Mouse (Mus musculus) stomach, embryonic 15.5 days (tissue): ENCODE results near the gene Mcee. TPM values are rescaled to one million over a fixed set of nuclear protein-coding genes. Genes with fewer than 3 reads are reported as not detected.

ENCODE experiments used
- ATAC-seq: fragments of 200-750 bp; cut with Nextera tagmentation; 2 replicates; pipeline ENCODE4 v1.8.0; 2017; ENCODE audit warnings: low read depth, moderate number of reproducible peaks, moderate TSS enrichment; ENCODE audit not compliant: insufficient read depth, low FRiP score
- H3K27ac ChIP-seq: fragments of 300-500 bp; sonication (generic); 2 replicates; pipeline ENCODE4 v1.5.1; 2015; ENCODE audit warnings: mild to moderate bottlenecking, inconsistent platforms
- H3K27me3 ChIP-seq: fragments of 300-500 bp; sonication (generic); replicated peaks from 2 replicates; pipeline ENCODE4 v1.6.1; 2015; ENCODE audit warnings: inconsistent platforms
- H3K36me3 ChIP-seq: fragments of 300-500 bp; sonication (generic); 2 replicates; pipeline ENCODE4 v1.6.1; 2015; ENCODE audit warnings: inconsistent platforms
- H3K4me1 ChIP-seq: fragments of 300-500 bp; sonication (generic); 2 replicates; pipeline ENCODE4 v1.6.1; 2015; ENCODE audit warnings: inconsistent platforms
- H3K4me2 ChIP-seq: fragments of 300-500 bp; sonication (generic); 2 replicates; pipeline ENCODE4 v1.6.1; 2015; ENCODE audit warnings: mild to moderate bottlenecking, inconsistent platforms
- H3K4me3 ChIP-seq: fragments of 300-500 bp; sonication (generic); replicated peaks from 2 replicates; pipeline ENCODE4 v1.5.1; 2015; ENCODE audit warnings: inconsistent platforms
- H3K9ac ChIP-seq: fragments of 300-500 bp; sonication (generic); 2 replicates; pipeline ENCODE4 v1.6.1; 2015; ENCODE audit warnings: inconsistent platforms
- H3K9me3 ChIP-seq: fragments of 300-500 bp; sonication (generic); 2 replicates; pipeline ENCODE4 v1.6.1; 2016; ENCODE audit warnings: inconsistent platforms
- WGBS: fragments of 180-500 bp; shearing (Covaris S2); methylation state at CpG from one replicate; pipeline ENCODE4 v1.1.7; 2015; 5-methylcytosine and 5-hydroxymethylcytosine counted together
- polyA plus RNA-seq: library from polyadenylated mRNA; unstranded; fragments of >200 nt; fragmentation: Nextera tagmentation; extraction: Ambion mirVana; gene quantifications from 2 replicates; pipeline ENCODE4 v1.2.1, GENCODE M21; 2015

Mcee gene
- 87.0 and 94.3 TPM in 2 replicates for polyA plus RNA-seq

- under 1% methylated on average over 53 of the region's 54 CpGs for WGBS
- Histone ChIP-seq H3K27ac (peak within 1 kb of the TSS; percentile 88), H3K4me3 (peak within 1 kb of the TSS; percentile 79), H3K4me1 (no peaks in the 10 kb centered on the region), H3K9me3 (no peaks in the 10 kb centered on the region), H3K4me2 (peak within 1 kb of the TSS; percentile 77), H3K36me3 (peaks cover 6% of the 10 kb centered on the region), H3K9ac (peak within 1 kb of the TSS; percentile 80), H3K27me3 (no peaks in the 10 kb centered on the region)
- ATAC-seq = peak; percentile 99
Measured at GRCm38 (mm10) chr7:64392122-64392818, at the start of gene Mcee, which contains the start of gene Mphosph10. Gene Mcee, plus strand, starts transcription at chr7:64392607. Gene Mphosph10, minus strand, starts transcription at chr7:64392268.

- 84% methylated on average over 1 of the region's 1 CpGs for WGBS
- H3K4me3 ChIP-seq = no peak overlapping the region
- H3K9ac ChIP-seq = no peak overlapping the region
- no peaks in the 10 kb centered on the region for H3K9me3 ChIP-seq
- no peak overlapping the region for H3K4me2 ChIP-seq
- no peak overlapping the region for H3K27ac ChIP-seq
- H3K27me3 ChIP-seq = no peaks in the 10 kb centered on the region
- no peaks in the 10 kb centered on the region for H3K4me1 ChIP-seq
- peaks cover 3% of the 10 kb centered on the region; the same call in 1 of the 2 replicates for H3K36me3 ChIP-seq
- no peak for ATAC-seq
Measured at GRCm38 (mm10) chr7:64347813-64348212, 44.6 kb upstream of the Mcee start.

- Histone ChIP-seq H3K27me3 (no peaks in the 10 kb centered on the region), H3K36me3 (peaks cover 9% of the 10 kb centered on the region), H3K4me2 (no peak overlapping the region), H3K9me3 (no peaks in the 10 kb centered on the region), H3K27ac (no peak overlapping the region), H3K4me3 (no peak overlapping the region), H3K4me1 (no peaks in the 10 kb centered on the region), H3K9ac (no peak overlapping the region)
- ATAC-seq = no peak; the same call in 1 of the 2 replicates
- WGBS = 81% methylated on average over 15 of the region's 15 CpGs
Measured at GRCm38 (mm10) chr7:64349147-64349861, 43.1 kb upstream of the Mcee start.

- H3K4me3 ChIP-seq = no peak overlapping the region
- H3K9ac ChIP-seq = no peak overlapping the region
- WGBS = 78% methylated on average over 4 of the region's 4 CpGs
- no peak for ATAC-seq
- H3K27me3 ChIP-seq = no peaks in the 10 kb centered on the region
- peaks cover 9% of the 10 kb centered on the region for H3K36me3 ChIP-seq
- H3K27ac ChIP-seq = no peak overlapping the region
- no peak overlapping the region for H3K4me2 ChIP-seq
- no peaks in the 10 kb centered on the region for H3K9me3 ChIP-seq
- H3K4me1 ChIP-seq = no peaks in the 10 kb centered on the region
Measured at GRCm38 (mm10) chr7:64351087-64351486, 41.3 kb upstream of the Mcee start.

GRCm38 (mm10) chr7:64354206-64354605, 38.2 kb upstream of the Mcee start:
- no peak for ATAC-seq
- no peaks in the 10 kb centered on the region for H3K9me3 ChIP-seq
- no peaks in the 10 kb centered on the region for H3K27me3 ChIP-seq
- no peak overlapping the region for H3K4me3 ChIP-seq
- WGBS = 75% methylated on average over 14 of the region's 14 CpGs
- no peak overlapping the region for H3K9ac ChIP-seq
- H3K4me2 ChIP-seq = no peak overlapping the region
- peaks cover 11% of the 10 kb centered on the region for H3K36me3 ChIP-seq
- H3K27ac ChIP-seq = no peak overlapping the region
- no peaks in the 10 kb centered on the region for H3K4me1 ChIP-seq

- Histone ChIP-seq H3K9me3 (no peaks in the 10 kb centered on the region), H3K27ac (no peak overlapping the region), H3K27me3 (no peaks in the 10 kb centered on the region), H3K36me3 (peaks cover 10% of the 10 kb centered on the region; the same call in 1 of the 2 replicates), H3K4me2 (no peak overlapping the region), H3K4me3 (no peak overlapping the region), H3K9ac (no peak overlapping the region), H3K4me1 (no peaks in the 10 kb centered on the region)
- 90% methylated on average over 5 of the region's 5 CpGs for WGBS
- ATAC-seq = no peak
Measured at GRCm38 (mm10) chr7:64356661-64357060, 35.7 kb upstream of the Mcee start.

GRCm38 (mm10) chr7:64357405-64357804, 35.0 kb upstream of the Mcee start:
- H3K4me3 ChIP-seq = no peak overlapping the region
- no peak overlapping the region for H3K27ac ChIP-seq
- no peaks in the 10 kb centered on the region for H3K27me3 ChIP-seq
- no peaks in the 10 kb centered on the region for H3K4me1 ChIP-seq
- H3K4me2 ChIP-seq = no peak overlapping the region
- H3K36me3 ChIP-seq = peaks cover 12% of the 10 kb centered on the region; the same call in 1 of the 2 replicates
- H3K9me3 ChIP-seq = no peaks in the 10 kb centered on the region
- 90% methylated on average over 9 of the region's 9 CpGs for WGBS
- ATAC-seq = no peak
- no peak overlapping the region for H3K9ac ChIP-seq

- no peaks in the 10 kb centered on the region for H3K27me3 ChIP-seq
- H3K9me3 ChIP-seq = no peaks in the 10 kb centered on the region
- H3K9ac ChIP-seq = no peak overlapping the region
- no peaks in the 10 kb centered on the region for H3K4me1 ChIP-seq
- H3K36me3 ChIP-seq = peaks cover 10% of the 10 kb centered on the region; the same call in 1 of the 2 replicates
- no peak overlapping the region for H3K4me2 ChIP-seq
- no peak overlapping the region for H3K4me3 ChIP-seq
- 75% methylated on average over 6 of the region's 6 CpGs for WGBS
- no peak for ATAC-seq
- no peak overlapping the region for H3K27ac ChIP-seq
Measured at GRCm38 (mm10) chr7:64358666-64359065, 33.7 kb upstream of the Mcee start.

GRCm38 (mm10) chr7:64359943-64360585, 32.3 kb upstream of the Mcee start:
- Histone ChIP-seq H3K4me2 (no peak overlapping the region), H3K36me3 (peaks cover 7% of the 10 kb centered on the region; the same call in 1 of the 2 replicates), H3K27me3 (no peaks in the 10 kb centered on the region), H3K4me3 (no peak overlapping the region), H3K4me1 (no peaks in the 10 kb centered on the region), H3K9me3 (no peaks in the 10 kb centered on the region), H3K9ac (no peak overlapping the region), H3K27ac (peak overlapping the region; percentile 59; the same call in 1 of the 2 replicates)
- 80% methylated on average over 20 of the region's 20 CpGs for WGBS
- ATAC-seq = peak; percentile 82

GRCm38 (mm10) chr7:64360586-64360945, 31.8 kb upstream of the Mcee start:
- no peaks in the 10 kb centered on the region for H3K4me1 ChIP-seq
- no peaks in the 10 kb centered on the region for H3K27me3 ChIP-seq
- peak overlapping the region; percentile 59; the same call in 1 of the 2 replicates for H3K27ac ChIP-seq
- peak; percentile 45; the same call in 1 of the 2 replicates for ATAC-seq
- no peak overlapping the region for H3K4me2 ChIP-seq
- peaks cover 7% of the 10 kb centered on the region; the same call in 1 of the 2 replicates for H3K36me3 ChIP-seq
- H3K9me3 ChIP-seq = no peaks in the 10 kb centered on the region
- WGBS = 49% methylated on average over 3 of the region's 3 CpGs
- H3K4me3 ChIP-seq = no peak overlapping the region
- no peak overlapping the region for H3K9ac ChIP-seq

- H3K36me3 ChIP-seq = peaks cover 11% of the 10 kb centered on the region; the same call in 1 of the 2 replicates
- no peaks in the 10 kb centered on the region for H3K27me3 ChIP-seq
- no peak overlapping the region for H3K9ac ChIP-seq
- H3K9me3 ChIP-seq = no peaks in the 10 kb centered on the region
- no peak for ATAC-seq
- H3K4me1 ChIP-seq = no peaks in the 10 kb centered on the region
- no peak overlapping the region for H3K27ac ChIP-seq
- H3K4me2 ChIP-seq = no peak overlapping the region
- WGBS = 91% methylated on average over 5 of the region's 5 CpGs
- no peak overlapping the region for H3K4me3 ChIP-seq
Measured at GRCm38 (mm10) chr7:64365863-64366262, 26.5 kb upstream of the Mcee start.

- 93% methylated on average over 6 of the region's 6 CpGs for WGBS
- no peak overlapping the region for H3K9ac ChIP-seq
- H3K4me1 ChIP-seq = no peaks in the 10 kb centered on the region
- no peaks in the 10 kb centered on the region for H3K9me3 ChIP-seq
- H3K4me2 ChIP-seq = no peak overlapping the region
- H3K27me3 ChIP-seq = no peaks in the 10 kb centered on the region
- no peak overlapping the region for H3K27ac ChIP-seq
- H3K36me3 ChIP-seq = 0 out of 2 replicates have a peak, but pooled peaks cover 7% of the 10 kb centered on the region
- no peak for ATAC-seq
- no peak overlapping the region for H3K4me3 ChIP-seq
Measured at GRCm38 (mm10) chr7:64369841-64370240, 22.6 kb upstream of the Mcee start.
